23 mouse cellular contexts compared by ENCODE assay signal in genomic region chr10:60889792-60890191, GRCm38 (mm10). TPM values are rescaled to one million over a fixed set of nuclear protein-coding genes. Genes with fewer than 3 reads are reported as not detected.
DNase-seq lines count a peak whose midpoint lies in the region; ATAC-seq lines count a peak whose summit lies in the region.
"Had no signal": no experiment of that assay in that cellular context is flagged by ENCODE, and none has a peak within 500 bp of the region (broad histone marks: within the 10 kb centered on the region; RNA-seq: fewer than 3 reads in every experiment).

No protein-coding gene starts in this region.

- no peak overlapping the region for H3K4me3 ChIP-seq in forebrain, embryonic 15.5 days
- H3K4me3 ChIP-seq in forebrain, embryonic 12.5 days (replicated peaks): no peak overlapping the region
- H3K4me3 ChIP-seq: heart, adult 2 months; limb, embryonic 10.5 days; midbrain, embryonic 13.5 days had no signal

- peak; percentile 46 to 48 for DNase-seq in left cerebral cortex, postnatal 10 days (ENCODE audit: extremely low spot score in 1 of 2, low spot score in 2 of 2)
- DNase-seq in left cerebral cortex, adult 18-20 months (ENCODE audit: low spot score in 2 of 2): no peak
- peak; percentile 57 for DNase-seq in right cerebral cortex, postnatal 4 days
- DNase-seq in right cerebral cortex, adult 2 months (ENCODE audit: low spot score in 2 of 2): no peak
- DNase-seq in ovary, postnatal 36 days (ENCODE audit: low spot score): no peak
- DNase-seq: adrenal gland, postnatal 36 days; B cell, adult 2 months; cerebellum, adult 8-10 months; embryo, embryonic 11 days; gastrocnemius, postnatal 25 days; heart, adult 2 months; kidney, adult 2 months; kidney, postnatal 10 days; liver, postnatal 0 days; lung, postnatal 14 days; spleen, adult 18-20 months; thymus, adult 2 months had no signal

- no peak overlapping the region for H3K9ac ChIP-seq in forebrain, embryonic 15.5 days (replicated peaks)
- no peak overlapping the region for H3K9ac ChIP-seq in forebrain, embryonic 12.5 days
- H3K9ac ChIP-seq: liver, postnatal 0 days; midbrain, embryonic 13.5 days had no signal

- no peak; the same call in 1 of the 2 replicates for ATAC-seq in forebrain, embryonic 15.5 days (replicated peaks)
- ATAC-seq in forebrain, embryonic 12.5 days (ENCODE audit: low FRiP score): no peak
- ATAC-seq: inflammation-experienced regulatory T-cells, adult 6 months; liver, postnatal 0 days; midbrain, embryonic 13.5 days had no signal

- 68% methylated on average over 13 of the region's 13 CpGs for WGBS in forebrain, embryonic 15.5 days
- 91% methylated on average over 13 of the region's 13 CpGs for WGBS in forebrain, embryonic 12.5 days

- H3K4me1 ChIP-seq in forebrain, embryonic 15.5 days: peaks cover 39% of the 10 kb centered on the region
- H3K4me1 ChIP-seq in forebrain, embryonic 12.5 days: peaks cover 48% of the 10 kb centered on the region

- H3K27ac ChIP-seq in forebrain, embryonic 15.5 days (replicated peaks): 0 out of 2 replicates have a peak overlapping the region, but pooled peaks have one; percentile 28
- H3K27ac ChIP-seq in forebrain, embryonic 12.5 days: no peak overlapping the region
- H3K27ac ChIP-seq: heart, adult 2 months; limb, embryonic 10.5 days; midbrain, embryonic 13.5 days had no signal

- no peaks in the 10 kb centered on the region for H3K27me3 ChIP-seq in forebrain, embryonic 15.5 days
- peaks cover 7% of the 10 kb centered on the region; the same call in 1 of the 2 replicates for H3K27me3 ChIP-seq in forebrain, embryonic 12.5 days

- no peaks in the 10 kb centered on the region for H3K9me3 ChIP-seq in forebrain, embryonic 15.5 days
- no peaks in the 10 kb centered on the region for H3K9me3 ChIP-seq in forebrain, embryonic 12.5 days
- H3K9me3 ChIP-seq: limb, embryonic 10.5 days; midbrain, embryonic 13.5 days had no signal

- intact Hi-C loops in left cerebral cortex, postnatal 10 days (cut with DNase I): no loop called here

- no peak overlapping the region for H3K4me2 ChIP-seq in forebrain, embryonic 15.5 days (replicated peaks)
- H3K4me2 ChIP-seq in forebrain, embryonic 12.5 days: no peak overlapping the region
- H3K4me2 ChIP-seq: midbrain, embryonic 13.5 days had no signal

- no peaks in the 10 kb centered on the region for H3K36me3 ChIP-seq in forebrain, embryonic 15.5 days
- no peaks in the 10 kb centered on the region for H3K36me3 ChIP-seq in forebrain, embryonic 12.5 days (replicated peaks)
- H3K36me3 ChIP-seq: limb, embryonic 10.5 days; midbrain, embryonic 13.5 days had no signal

RNA-seq across cellular contexts. Expression of gene Unc5b, which starts 58.4 kb away (rescaled TPM):
- 2.8 and 3.0 TPM in 2 replicates for polyA plus RNA-seq in forebrain, embryonic 15.5 days (2015; fragmentation: Nextera tagmentation; extraction: Ambion mirVana)
- polyA plus RNA-seq in forebrain, embryonic 12.5 days (2016; fragmentation: Nextera tagmentation; extraction: Ambion mirVana): 3.6 and 4.7 TPM in 2 replicates
- 1 to 10 TPM; 7.6 to 8.3 TPM for total RNA-seq in left cerebral cortex, postnatal 10 days (2021)
- 10 to 100 TPM in 1 of 2 experiments, 1 to 10 TPM in 1; 9.3 to 10.3 TPM for total RNA-seq in left cerebral cortex, adult 18-20 months (2021)
- total RNA-seq: neutrophil, adult 5-6 weeks had no signal

Comparison
In these comparisons a context has a peak if more than half of its experiments do, and no peak if none do; other contexts are left out.
1. DNase-seq: peak in left cerebral cortex, postnatal 10 days (2 of 2) and right cerebral cortex, postnatal 4 days (single experiment); none in left cerebral cortex, adult 18-20 months (0 of 2), right cerebral cortex, adult 2 months (0 of 2) and ovary, postnatal 36 days (single experiment).